Mouse (Mus musculus) heart, embryonic 13.5 days (tissue): ENCODE results near the gene Napsa. TPM values are rescaled to one million over a fixed set of nuclear protein-coding genes. Genes with fewer than 3 reads are reported as not detected.

ENCODE experiments used
- ATAC-seq: fragments of 200-750 bp; cut with Nextera tagmentation; 2 replicates; pipeline ENCODE4 v1.8.0; 2017; ENCODE audit warnings: moderate TSS enrichment; ENCODE audit not compliant: insufficient number of reproducible peaks, low FRiP score, low TSS enrichment; ENCODE audit errors: extremely low read depth
- H3K27ac ChIP-seq: fragments of 300-500 bp; sonication (generic); replicated peaks from 2 replicates; pipeline ENCODE4 v1.5.1; 2015; ENCODE audit warnings: moderate library complexity, mild to moderate bottlenecking, inconsistent platforms
- H3K27me3 ChIP-seq: fragments of 300-500 bp; sonication (generic); replicated peaks from 2 replicates; pipeline ENCODE4 v1.6.1; 2015; ENCODE audit warnings: mild to moderate bottlenecking, inconsistent platforms
- H3K36me3 ChIP-seq: fragments of 300-500 bp; sonication (generic); 2 replicates; pipeline ENCODE4 v1.6.1; 2015; ENCODE audit warnings: mild to moderate bottlenecking, inconsistent platforms
- H3K4me1 ChIP-seq: fragments of 300-500 bp; sonication (generic); 2 replicates; pipeline ENCODE4 v1.6.1; 2015; ENCODE audit warnings: inconsistent platforms
- H3K4me2 ChIP-seq: fragments of 300-500 bp; sonication (generic); 2 replicates; pipeline ENCODE4 v1.6.1; 2015; ENCODE audit warnings: inconsistent platforms, mild to moderate bottlenecking, moderate library complexity
- H3K4me3 ChIP-seq: fragments of 300-500 bp; sonication (generic); 2 replicates; pipeline ENCODE4 v1.5.1; 2015; ENCODE audit warnings: moderate library complexity, mild to moderate bottlenecking, inconsistent platforms
- H3K9ac ChIP-seq: fragments of 300-500 bp; sonication (generic); 2 replicates; pipeline ENCODE4 v1.6.1; 2015; ENCODE audit warnings: inconsistent platforms, mild to moderate bottlenecking, moderate library complexity
- H3K9me3 ChIP-seq: fragments of 300-500 bp; sonication (generic); 2 replicates; pipeline ENCODE4 v1.6.1; 2016; ENCODE audit warnings: inconsistent platforms
- WGBS: fragments of 180-500 bp; shearing (Covaris S2); methylation state at CpG from one replicate; pipeline ENCODE4 v1.1.7; 2015; ENCODE audit warnings: mixed read lengths; 5-methylcytosine and 5-hydroxymethylcytosine counted together
- polyA plus RNA-seq: library from polyadenylated mRNA; unstranded; fragments of >200 nt; fragmentation: Nextera tagmentation; extraction: Ambion mirVana; gene quantifications from 2 replicates; pipeline ENCODE4 v1.2.1, GENCODE M21; 2015

Gene Napsa
- polyA plus RNA-seq: 0.39 and 0.43 TPM in 2 replicates

DNA sequence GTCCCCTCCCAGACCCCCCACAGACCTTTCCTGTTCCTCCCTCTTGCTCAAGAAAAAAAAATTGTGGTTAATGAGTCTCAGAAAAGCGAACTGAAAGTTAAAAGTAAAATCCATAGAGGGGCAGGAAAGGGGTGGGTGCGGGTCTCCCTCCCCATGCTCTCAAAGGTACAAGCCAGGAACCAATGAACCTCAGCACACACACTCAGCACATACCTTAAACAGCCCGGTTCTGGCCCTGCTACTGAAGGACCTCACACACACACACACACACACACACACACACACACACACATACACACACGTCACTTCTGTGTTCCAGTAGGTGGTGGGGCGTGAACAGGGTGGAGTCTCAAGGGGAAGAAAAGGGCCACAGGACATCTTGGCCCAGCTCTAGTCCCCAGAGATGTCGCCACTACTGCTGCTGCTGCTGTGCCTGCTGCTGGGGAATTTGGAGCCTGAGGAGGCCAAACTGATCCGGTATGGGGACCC lies at the start of gene Napsa:
Gene Napsa (plus strand): TSS at position 168 of the 489 bp plus-strand sequence.
- 31% methylated on average over 7 of the region's 7 CpGs for WGBS
- Histone ChIP-seq H3K4me1 (no peaks in the 10 kb centered on the region), H3K4me3 (no peak within 1 kb of the TSS)

DNA sequence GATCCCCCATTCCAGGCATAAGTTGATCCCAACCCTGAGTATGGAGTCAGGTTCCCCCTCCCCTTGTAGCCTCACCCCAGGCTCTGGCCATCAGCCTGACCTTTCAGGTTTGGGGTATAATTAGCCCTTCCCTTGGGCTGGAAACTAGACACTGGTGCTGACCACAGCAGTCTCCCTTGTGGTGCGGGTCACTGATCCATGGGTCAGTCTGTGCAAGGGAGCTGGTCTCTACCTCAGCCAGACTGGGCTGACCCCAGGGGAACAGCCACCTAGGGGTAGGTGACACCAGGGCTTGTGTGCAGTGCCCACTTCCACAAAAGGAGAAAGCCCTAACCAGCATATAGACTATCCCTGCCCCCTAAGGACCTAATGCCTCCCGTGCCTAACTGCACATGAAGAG lies 49.1 kb upstream of the Napsa start:
- ATAC-seq: no peak
- WGBS: 63% methylated on average over 2 of the region's 2 CpGs

More for the DNA sequence above, at the start of gene Napsa:
- H3K4me2 ChIP-seq: no peak within 1 kb of the TSS
- H3K9ac ChIP-seq: no peak within 1 kb of the TSS
- no peak for ATAC-seq
- no peak within 1 kb of the TSS for H3K27ac ChIP-seq
- H3K27me3 ChIP-seq: peaks cover 43% of the 10 kb centered on the region
- no peaks in the 10 kb centered on the region for H3K9me3 ChIP-seq
- H3K36me3 ChIP-seq: no peaks in the 10 kb centered on the region

DNA sequence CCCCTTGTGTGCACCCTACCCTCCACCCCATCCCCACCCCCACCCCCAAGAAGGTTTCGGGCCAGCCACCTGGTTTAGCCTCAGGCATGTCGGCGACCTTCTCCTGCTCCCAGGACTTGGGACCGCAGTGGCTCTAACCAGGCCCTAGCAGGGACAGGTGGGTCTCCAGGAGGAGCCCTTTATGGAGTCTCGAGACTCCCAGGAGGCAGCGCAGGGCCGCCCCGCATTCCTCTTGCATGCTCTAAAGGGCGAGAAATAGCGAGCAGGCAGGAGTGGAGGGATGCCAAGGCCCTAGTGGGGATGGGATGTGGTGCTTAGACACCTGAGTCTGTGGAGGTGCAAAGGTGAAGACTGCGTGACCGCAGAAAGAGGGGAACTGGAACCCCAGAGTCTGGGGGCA lies 47.7 kb upstream of the Napsa start, which contains the start of gene Mybpc2:
Gene Mybpc2 (minus strand): TSS at position 155 of the 400 bp plus-strand sequence.
- peak within 1 kb of the TSS; percentile 65 for H3K9ac ChIP-seq
- H3K9me3 ChIP-seq: no peaks in the 10 kb centered on the region
- H3K27me3 ChIP-seq: peaks cover 91% of the 10 kb centered on the region
- 18% methylated on average over 12 of the region's 12 CpGs for WGBS
- peak within 1 kb of the TSS; percentile 57 for H3K4me2 ChIP-seq
- H3K36me3 ChIP-seq: no peaks in the 10 kb centered on the region
- no peak for ATAC-seq
- H3K4me3 ChIP-seq: peak within 1 kb of the TSS; percentile 34
- H3K27ac ChIP-seq: 0 out of 2 replicates have a peak within 1 kb of the TSS, but pooled peaks have one; percentile 7
- H3K4me1 ChIP-seq: peaks cover 28% of the 10 kb centered on the region

More for the DNA sequence above, 49.1 kb upstream of the Napsa start:
- Histone ChIP-seq H3K9ac (no peak overlapping the region), H3K4me2 (no peak overlapping the region), H3K4me3 (no peak overlapping the region), H3K36me3 (no peaks in the 10 kb centered on the region), H3K4me1 (peaks cover 23% of the 10 kb centered on the region), H3K27me3 (peaks cover 90% of the 10 kb centered on the region), H3K9me3 (no peaks in the 10 kb centered on the region), H3K27ac (no peak overlapping the region)

DNA sequence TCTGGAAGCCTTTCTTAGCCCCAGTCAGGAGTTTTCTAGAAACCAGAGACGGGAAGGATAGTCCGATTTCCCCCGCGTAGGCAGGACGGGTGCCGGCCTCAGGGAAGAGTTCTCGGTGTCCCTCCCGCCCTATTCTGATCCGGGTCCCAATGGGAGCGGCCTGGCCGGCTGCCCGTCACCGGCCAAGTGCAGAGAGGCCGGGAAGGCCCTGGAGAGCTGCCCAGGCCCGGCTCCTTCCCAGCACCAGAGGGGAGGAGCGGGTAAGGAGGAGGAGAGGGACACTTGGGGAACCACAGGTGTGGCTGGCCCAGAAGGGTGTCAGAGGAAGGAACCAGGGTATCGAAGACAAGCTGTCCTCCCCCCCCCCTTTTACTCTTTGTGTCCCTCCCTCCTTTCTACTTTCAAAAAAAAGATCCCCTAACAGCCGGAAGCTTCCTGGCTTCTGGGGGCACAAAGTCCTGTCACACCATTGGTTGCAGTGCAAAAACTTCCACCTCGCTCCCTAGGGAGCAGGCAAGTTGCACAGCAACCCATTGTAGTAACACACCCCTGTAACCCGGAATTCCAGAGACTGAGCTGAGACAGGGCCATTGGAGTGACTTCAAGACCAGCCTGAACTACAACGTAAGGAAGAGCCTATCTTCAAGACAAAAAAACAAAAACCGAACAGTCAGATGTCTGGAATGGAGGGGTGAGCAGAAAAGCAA lies 46.9 kb upstream of the Napsa start:
- peaks cover 96% of the 10 kb centered on the region for H3K27me3 ChIP-seq
- no peaks in the 10 kb centered on the region for H3K9me3 ChIP-seq
- peak overlapping the region; percentile 65 for H3K9ac ChIP-seq
- no peaks in the 10 kb centered on the region for H3K36me3 ChIP-seq
- peaks cover 28% of the 10 kb centered on the region for H3K4me1 ChIP-seq
- ATAC-seq: no peak; the same call in 1 of the 2 replicates
- 0 out of 2 replicates have a peak overlapping the region, but pooled peaks have one; percentile 7 for H3K27ac ChIP-seq
- WGBS: 10% methylated on average over 22 of the region's 22 CpGs
- peak overlapping the region; percentile 57 for H3K4me2 ChIP-seq
- H3K4me3 ChIP-seq: peak overlapping the region; percentile 34

DNA sequence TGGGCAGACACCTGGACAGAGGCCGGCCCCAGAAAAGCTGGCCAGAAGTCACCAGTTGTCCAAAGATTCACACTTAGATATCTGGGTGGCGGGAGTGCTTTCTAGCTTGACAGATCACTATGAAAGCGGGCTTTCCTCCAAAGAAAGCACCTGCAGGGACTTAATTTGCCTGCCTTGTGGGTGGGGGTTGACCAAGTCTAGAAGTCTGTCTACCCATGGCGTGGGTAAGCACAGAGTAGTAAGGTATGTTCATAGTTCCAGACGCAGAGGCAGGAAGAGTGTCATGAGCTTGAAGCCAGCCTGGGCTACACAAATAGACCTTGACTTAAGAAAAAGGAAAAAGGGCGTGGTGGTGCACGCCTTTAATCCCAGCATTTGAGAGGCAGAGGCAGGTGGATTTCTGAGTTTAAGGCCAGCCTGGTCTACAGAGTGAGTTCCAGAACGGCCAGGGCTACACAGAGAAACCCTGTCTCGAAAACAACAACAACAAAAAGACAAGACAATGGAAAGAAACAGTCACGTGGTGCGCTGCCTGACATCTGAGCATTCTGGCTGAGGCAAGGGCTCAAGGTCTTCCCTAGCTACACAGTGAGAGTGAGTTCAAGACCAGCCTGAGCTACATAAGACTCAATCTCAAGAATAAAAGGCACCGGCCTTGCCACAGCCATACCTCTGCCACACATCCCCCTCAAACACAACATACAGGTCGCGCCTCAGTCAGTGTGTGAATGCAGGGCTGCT lies 45.6 kb upstream of the Napsa start:
- peaks cover 85% of the 10 kb centered on the region for H3K27me3 ChIP-seq
- WGBS: 83% methylated on average over 14 of the region's 14 CpGs
- ATAC-seq: no peak

DNA sequence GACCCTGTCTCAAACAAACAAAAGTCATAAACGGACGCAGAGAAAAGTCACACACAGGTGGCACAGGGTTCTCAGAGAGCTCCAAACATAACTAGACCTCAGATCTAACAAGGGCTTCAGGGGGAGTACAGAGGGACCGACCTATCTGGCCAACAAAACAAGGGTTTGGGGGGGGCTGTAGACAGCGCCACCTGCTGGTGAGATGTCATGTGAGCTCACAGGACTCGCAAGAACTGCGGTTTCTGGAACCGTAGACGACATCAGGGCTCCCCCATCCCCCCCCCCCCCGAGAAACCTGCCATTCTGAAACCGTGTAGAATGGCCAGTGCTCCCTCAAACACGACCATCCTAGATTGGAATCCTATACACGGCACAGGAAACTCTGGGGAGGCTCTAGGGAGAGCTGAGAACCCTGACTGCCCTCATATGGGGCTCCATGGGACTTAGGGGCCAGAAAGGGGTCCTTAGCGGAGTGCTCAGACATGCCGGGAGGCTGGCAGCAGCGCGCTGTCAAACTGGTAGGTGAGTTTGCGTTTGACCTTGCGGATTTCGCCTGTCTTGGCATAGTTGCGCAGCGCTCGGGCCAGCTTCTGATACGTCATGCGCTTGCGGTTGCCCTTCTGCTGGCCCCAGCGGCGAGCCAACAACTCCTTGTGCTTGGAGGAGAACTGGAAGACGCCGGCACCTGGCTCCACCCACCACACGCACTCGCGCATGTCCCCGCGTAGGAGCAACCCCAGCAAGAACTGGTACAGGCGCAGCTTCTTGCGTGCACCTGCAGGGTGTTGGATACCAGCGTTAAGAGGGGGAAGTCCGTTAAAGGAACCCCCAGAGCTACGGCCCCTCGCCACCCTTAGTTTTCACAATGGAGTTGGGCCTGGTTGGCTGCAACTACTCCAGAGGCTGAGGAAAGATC lies 44.4 kb upstream of the Napsa start:
- Histone ChIP-seq H3K27me3 (peaks cover 74% of the 10 kb centered on the region), H3K27ac (no peak overlapping the region), H3K36me3 (peaks cover 8% of the 10 kb centered on the region), H3K9me3 (no peaks in the 10 kb centered on the region), H3K4me3 (peak overlapping the region; percentile 47), H3K4me1 (peaks cover 25% of the 10 kb centered on the region), H3K4me2 (peak overlapping the region; percentile 73), H3K9ac (peak overlapping the region; percentile 76)
- 6% methylated on average over 40 of the region's 40 CpGs for WGBS
- no peak for ATAC-seq

More for the DNA sequence above, 45.6 kb upstream of the Napsa start:
- H3K4me3 ChIP-seq: no peak overlapping the region
- no peak overlapping the region for H3K4me2 ChIP-seq
- no peaks in the 10 kb centered on the region for H3K9me3 ChIP-seq
- H3K9ac ChIP-seq: no peak overlapping the region
- H3K27ac ChIP-seq: no peak overlapping the region
- peaks cover 26% of the 10 kb centered on the region for H3K4me1 ChIP-seq
- H3K36me3 ChIP-seq: no peaks in the 10 kb centered on the region

DNA sequence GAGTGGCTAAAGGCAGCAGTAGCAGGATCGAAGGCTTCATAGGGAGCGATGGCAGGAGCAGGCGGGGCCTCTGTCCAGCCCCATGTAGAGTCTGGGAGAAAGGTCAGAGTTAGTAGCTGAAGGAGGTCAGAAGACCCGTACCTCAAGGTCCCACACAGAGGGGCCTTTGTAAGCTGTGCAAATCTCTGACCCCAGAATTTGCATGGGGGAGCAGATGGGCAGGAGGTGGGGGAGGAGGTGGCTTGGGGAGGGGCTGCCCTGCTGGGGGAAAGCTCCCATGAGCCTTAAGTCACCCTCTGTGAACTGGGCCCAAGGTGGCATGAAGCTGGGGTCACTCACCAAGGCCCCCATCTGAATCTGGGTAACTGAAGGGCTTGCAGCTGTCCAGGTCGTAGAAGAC lies 42.7 kb upstream of the Napsa start:
- peaks cover 56% of the 10 kb centered on the region for H3K27me3 ChIP-seq
- H3K4me2 ChIP-seq: no peak overlapping the region
- WGBS: 52% methylated on average over 5 of the region's 5 CpGs
- no peaks in the 10 kb centered on the region for H3K9me3 ChIP-seq
- ATAC-seq: no peak
- H3K27ac ChIP-seq: no peak overlapping the region
- peaks cover 22% of the 10 kb centered on the region for H3K4me1 ChIP-seq
- no peak overlapping the region for H3K9ac ChIP-seq
- H3K36me3 ChIP-seq: peaks cover 26% of the 10 kb centered on the region
- H3K4me3 ChIP-seq: no peak overlapping the region

DNA sequence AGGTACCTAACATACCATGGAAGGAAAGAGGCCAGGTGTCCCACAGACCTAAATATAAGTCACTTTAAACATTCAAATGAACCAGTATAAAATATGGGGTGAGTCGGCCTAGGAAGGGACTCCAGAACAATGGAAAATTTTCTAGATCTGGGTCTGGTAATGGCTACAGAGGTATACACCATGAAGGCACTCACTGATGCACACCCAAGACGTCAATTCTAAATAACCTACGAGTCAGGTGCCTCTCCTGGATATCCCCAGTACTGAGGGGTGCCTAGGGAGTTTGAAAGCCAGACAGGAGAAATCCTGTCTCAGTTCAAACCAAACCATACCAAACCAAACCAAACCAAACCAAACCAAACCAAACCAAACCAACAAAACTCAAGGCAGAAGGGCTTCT lies 41.7 kb upstream of the Napsa start:
- Histone ChIP-seq H3K4me1 (peaks cover 12% of the 10 kb centered on the region), H3K4me3 (no peak overlapping the region), H3K9me3 (no peaks in the 10 kb centered on the region), H3K27ac (no peak overlapping the region), H3K9ac (no peak overlapping the region), H3K36me3 (peaks cover 36% of the 10 kb centered on the region), H3K27me3 (peaks cover 46% of the 10 kb centered on the region), H3K4me2 (no peak overlapping the region)
- 73% methylated on average over 3 of the region's 3 CpGs for WGBS
- no peak for ATAC-seq

DNA sequence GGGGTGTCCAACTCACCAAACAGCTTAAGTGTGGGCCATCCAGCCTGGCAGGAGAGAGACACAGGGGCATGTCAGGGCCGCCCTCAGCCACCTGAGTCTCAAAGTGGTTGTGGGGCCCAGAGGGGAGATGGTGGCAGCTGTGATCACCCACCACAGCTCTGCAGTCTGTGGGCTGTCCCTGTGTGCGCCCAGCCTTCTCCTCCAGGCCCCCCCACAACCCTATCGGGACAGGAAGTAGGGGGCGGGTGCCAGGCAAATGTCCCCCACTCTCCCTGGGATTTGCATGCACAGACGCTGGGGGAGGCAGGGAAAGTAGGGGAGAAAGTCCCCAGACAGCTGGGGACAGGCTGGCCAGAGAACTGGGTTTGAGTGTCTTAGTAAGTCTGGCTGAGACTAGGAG lies 41.0 kb upstream of the Napsa start:
- Histone ChIP-seq H3K27ac (no peak overlapping the region), H3K9ac (no peak overlapping the region), H3K4me3 (no peak overlapping the region), H3K4me2 (no peak overlapping the region), H3K27me3 (peaks cover 39% of the 10 kb centered on the region), H3K9me3 (no peaks in the 10 kb centered on the region), H3K36me3 (peaks cover 43% of the 10 kb centered on the region), H3K4me1 (peaks cover 12% of the 10 kb centered on the region)
- ATAC-seq: no peak
- 29% methylated on average over 5 of the region's 5 CpGs for WGBS

DNA sequence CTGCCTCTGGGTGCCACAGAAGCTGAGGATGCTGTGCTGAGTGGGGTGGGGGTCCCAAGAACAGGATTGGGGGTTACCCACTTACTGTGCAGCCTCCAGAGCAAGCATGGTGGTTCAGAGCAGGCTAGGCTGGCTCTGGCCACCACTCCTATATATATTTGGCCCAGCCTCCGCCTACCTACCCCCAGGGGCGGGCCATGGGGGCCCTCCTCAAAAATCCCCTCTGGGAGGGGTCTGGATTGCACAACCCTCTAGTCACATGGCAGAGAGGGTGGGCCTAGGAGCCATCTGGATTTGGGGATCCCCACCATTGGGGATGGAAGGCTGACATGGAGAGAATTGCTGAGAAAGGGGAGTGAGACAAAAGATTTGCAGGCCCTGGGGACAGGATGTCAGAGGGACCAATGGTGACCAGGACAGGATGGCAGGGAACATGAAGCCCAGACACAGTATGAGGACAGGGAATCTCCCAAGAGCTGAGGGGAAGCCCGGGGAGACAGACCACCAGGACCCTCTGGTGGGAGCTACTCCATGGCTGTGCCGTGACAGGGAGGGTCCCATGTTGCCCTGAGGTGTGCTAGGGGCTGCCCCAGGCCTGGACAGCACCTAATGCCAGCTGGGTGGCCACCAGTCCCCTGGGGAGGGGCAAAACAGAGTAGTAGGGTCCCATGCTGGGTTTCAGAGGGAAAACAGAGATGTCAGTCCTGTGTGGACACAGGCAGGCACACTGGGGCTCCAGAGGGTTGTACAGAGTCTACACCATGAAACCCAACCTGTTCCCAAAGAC lies 40.0 kb upstream of the Napsa start, which contains the start of gene Spib:
Gene Spib (minus strand): TSS at position 126 of the 787 bp plus-strand sequence.
- Histone ChIP-seq H3K9me3 (no peaks in the 10 kb centered on the region), H3K27ac (no peak within 1 kb of the TSS), H3K36me3 (peaks cover 51% of the 10 kb centered on the region), H3K4me2 (no peak within 1 kb of the TSS), H3K27me3 (peaks cover 30% of the 10 kb centered on the region), H3K9ac (no peak within 1 kb of the TSS), H3K4me3 (no peak within 1 kb of the TSS), H3K4me1 (peaks cover 21% of the 10 kb centered on the region)
- WGBS: 77% methylated on average over 4 of the region's 4 CpGs
- ATAC-seq: no peak
